ENCODE assay signal across 8 mouse cellular contexts in the genomic region with DNA sequence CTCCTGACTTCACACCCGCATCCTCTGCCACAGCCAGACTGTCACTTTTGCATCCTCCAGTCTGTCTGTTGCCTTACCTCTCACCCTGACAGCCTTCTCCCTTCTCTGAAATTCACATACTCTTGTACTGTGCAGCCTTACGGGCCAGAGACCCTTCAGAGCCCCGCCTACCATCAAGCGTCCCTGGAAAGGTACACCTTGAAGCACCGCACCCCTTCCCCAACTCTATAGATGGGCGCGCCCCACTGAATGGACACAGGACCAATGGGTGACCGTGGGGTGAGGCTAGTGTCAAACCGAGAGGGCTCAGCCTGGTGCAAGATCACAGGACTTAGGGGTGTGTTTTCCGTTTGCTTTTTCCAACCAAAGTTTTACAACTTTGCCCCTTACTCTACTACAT. TPM values are rescaled to one million over a fixed set of nuclear protein-coding genes. Genes with fewer than 3 reads are reported as not detected.
DNase-seq lines count a peak whose midpoint lies in the region; ATAC-seq lines count a peak whose summit lies in the region.

No protein-coding gene starts in this region.

- peak overlapping the region; percentile 66 for H3K4me2 ChIP-seq in forebrain, embryonic 12.5 days
- peak overlapping the region; percentile 97 for H3K4me2 ChIP-seq in liver, embryonic 12.5 days
- peak overlapping the region; percentile 87 for H3K4me2 ChIP-seq in stomach, embryonic 14.5 days (replicated peaks; ENCODE audit: low read depth, low read length)

- H3K4me1 ChIP-seq in forebrain, embryonic 12.5 days: peaks cover 15% of the 10 kb centered on the region
- peaks cover 47% of the 10 kb centered on the region for H3K4me1 ChIP-seq in liver, embryonic 12.5 days
- peaks cover 9% of the 10 kb centered on the region; the same call in 1 of the 2 replicates for H3K4me1 ChIP-seq in stomach, embryonic 14.5 days (ENCODE audit: control insufficient read depth, insufficient read depth, low read length)

- no peaks in the 10 kb centered on the region for H3K9me3 ChIP-seq in forebrain, embryonic 12.5 days
- no peaks in the 10 kb centered on the region for H3K9me3 ChIP-seq in liver, embryonic 12.5 days (replicated peaks)
- no peaks in the 10 kb centered on the region for H3K9me3 ChIP-seq in stomach, embryonic 14.5 days (ENCODE audit: control insufficient read depth, low read depth, low read length)

- 7% methylated on average over 10 of the region's 10 CpGs for WGBS in forebrain, embryonic 12.5 days
- WGBS in liver, embryonic 12.5 days (ENCODE audit: insufficient replicate concordance): 13% methylated on average over 10 of the region's 10 CpGs
- 5% methylated on average over 10 of the region's 10 CpGs for WGBS in stomach, embryonic 14.5 days

- H3K4me3 ChIP-seq in forebrain, embryonic 12.5 days (replicated peaks): peak overlapping the region; percentile 47
- peak overlapping the region; percentile 75 for H3K4me3 ChIP-seq in liver, embryonic 12.5 days
- peak overlapping the region; percentile 56 for H3K4me3 ChIP-seq in stomach, embryonic 14.5 days (ENCODE audit: low read depth, low read length)

- intact Hi-C loops in left cerebral cortex, postnatal 10 days (cut with DNase I): no loop called here

- DNase-seq in thymus, postnatal 14 days: peak; percentile 29
- no peak for DNase-seq in thymus, postnatal 0 days (ENCODE audit: low spot score)
- DNase-seq in left cerebral cortex, postnatal 10 days (ENCODE audit: extremely low spot score in 1 of 2, low spot score in 2 of 2): no peak
- no peak for DNase-seq in natural killer cell, adult 2 months (ENCODE audit: low spot score in 2 of 2)
- DNase-seq in layer of hippocampus, adult 18-20 months (ENCODE audit: low spot score in 2 of 2): no peak

- peak overlapping the region; percentile 50; the same call in 1 of the 2 replicates for H3K9ac ChIP-seq in forebrain, embryonic 12.5 days
- H3K9ac ChIP-seq in liver, embryonic 12.5 days: peak overlapping the region; percentile 73
- peak overlapping the region; percentile 30; the same call in 1 of the 2 replicates for H3K9ac ChIP-seq in stomach, embryonic 14.5 days (replicated peaks; ENCODE audit: low read depth, low read length)

- 0 out of 2 replicates have a peak, but pooled peaks cover 3% of the 10 kb centered on the region for H3K36me3 ChIP-seq in forebrain, embryonic 12.5 days (replicated peaks)
- H3K36me3 ChIP-seq in liver, embryonic 12.5 days: 0 out of 2 replicates have a peak, but pooled peaks cover 5% of the 10 kb centered on the region
- no peaks in the 10 kb centered on the region for H3K36me3 ChIP-seq in stomach, embryonic 14.5 days (ENCODE audit: control insufficient read depth, insufficient read depth, low read length)

- no peak overlapping the region for H3K27ac ChIP-seq in forebrain, embryonic 12.5 days
- no peak overlapping the region for H3K27ac ChIP-seq in liver, embryonic 12.5 days
- no peak overlapping the region for H3K27ac ChIP-seq in stomach, embryonic 14.5 days (ENCODE audit: low read length)

- no peak; the same call in 1 of the 2 replicates for ATAC-seq in forebrain, embryonic 12.5 days (ENCODE audit: low FRiP score)
- no peak for ATAC-seq in liver, embryonic 12.5 days
- no peak; the same call in 1 of the 2 replicates for ATAC-seq in stomach, embryonic 14.5 days (ENCODE audit: insufficient number of reproducible peaks, insufficient read depth, low FRiP score, low read depth)

- H3K27me3 ChIP-seq in forebrain, embryonic 12.5 days: peaks cover 51% of the 10 kb centered on the region
- H3K27me3 ChIP-seq in liver, embryonic 12.5 days (replicated peaks): peaks cover 45% of the 10 kb centered on the region
- H3K27me3 ChIP-seq in stomach, embryonic 14.5 days (ENCODE audit: control insufficient read depth, insufficient read depth, low read length): 0 out of 2 replicates have a peak, but pooled peaks cover 4% of the 10 kb centered on the region

RNA-seq across cellular contexts. Expression of gene Pqlc3, which starts 1.1 kb away (rescaled TPM):
- 23.8 and 28.4 TPM in 2 replicates for polyA plus RNA-seq in thymus, postnatal 0 days (2015; fragmentation: Nextera tagmentation; extraction: Ambion mirVana)
- polyA plus RNA-seq in forebrain, embryonic 12.5 days (2016; fragmentation: Nextera tagmentation; extraction: Ambion mirVana): 3.3 TPM in 2 replicates
- polyA plus RNA-seq in liver, embryonic 12.5 days (2016; fragmentation: Nextera tagmentation; extraction: Ambion mirVana): 5.1 and 5.6 TPM in 2 replicates
- polyA plus RNA-seq in stomach, embryonic 14.5 days (2014; fragmentation: Nextera tagmentation; extraction: Ambion mirVana): 8.3 and 8.5 TPM in 2 replicates
- total RNA-seq in left cerebral cortex, postnatal 10 days (2021): 1 to 10 TPM; 1.8 to 2.0 TPM
- total RNA-seq in layer of hippocampus, adult 18-20 months (2021): 1 to 10 TPM in 1 of 2 experiments, under 1 TPM in 1; 0.89 to 1.3 TPM

RNA-seq across cellular contexts. Expression of gene 2410004P03Rik, which starts 12.4 kb away (rescaled TPM):
- 1.2 and 1.3 TPM in 2 replicates for polyA plus RNA-seq in thymus, postnatal 0 days (2015; fragmentation: Nextera tagmentation; extraction: Ambion mirVana)
- 0.85 and 1.5 TPM in 2 replicates for polyA plus RNA-seq in forebrain, embryonic 12.5 days (2016; fragmentation: Nextera tagmentation; extraction: Ambion mirVana)
- 0.08 TPM in 1 of 2 replicates, not detected in the other for polyA plus RNA-seq in liver, embryonic 12.5 days (2016; fragmentation: Nextera tagmentation; extraction: Ambion mirVana)
- 0.18 and 0.26 TPM in 2 replicates for polyA plus RNA-seq in stomach, embryonic 14.5 days (2014; fragmentation: Nextera tagmentation; extraction: Ambion mirVana)
- under 1 TPM; 0.77 to 0.95 TPM for total RNA-seq in left cerebral cortex, postnatal 10 days (2021)
- total RNA-seq in layer of hippocampus, adult 18-20 months (2021): 1 to 10 TPM in 1 of 2 experiments, under 1 TPM in 1; 0.99 to 1.8 TPM
